Mouse (Mus musculus) cerebellum, adult 11-12 months (tissue): Measurements from ENCODE around the gene Gm20696.

Source experiments
- DNase-seq: peaks from one replicate; pipeline ENCODE4 v3.0.0; 2022

Gm20696 gene

GRCm38 (mm10) chr6:99666318-99667171, at the start of gene Gm20696, which contains the start of gene Eif4e3:
Gene Gm20696 (minus strand): TSS chr6:99666797.
Gene Eif4e3 (minus strand): TSS chr6:99666771.
- DNase-seq: peak; percentile 93

- DNase-seq: no peak
Observed at GRCm38 (mm10) chr6:99715913-99716312, 49.3 kb upstream of the Gm20696 start.

- DNase-seq: no peak
Observed at GRCm38 (mm10) chr6:99715191-99715590, 48.6 kb upstream of the Gm20696 start.

- DNase-seq: no peak
Observed at GRCm38 (mm10) chr6:99713256-99713655, 46.7 kb upstream of the Gm20696 start.

GRCm38 (mm10) chr6:99711576-99712101, 45.0 kb upstream of the Gm20696 start:
- no peak for DNase-seq

GRCm38 (mm10) chr6:99700484-99700883, 33.9 kb upstream of the Gm20696 start:
- DNase-seq: no peak

GRCm38 (mm10) chr6:99692916-99693841, 26.6 kb upstream of the Gm20696 start:
- peak; percentile 52 for DNase-seq

GRCm38 (mm10) chr6:99692206-99692915, 25.8 kb upstream of the Gm20696 start, which contains the start of gene Gpr27:
Gene Gpr27 (plus strand): TSS chr6:99692679.
- DNase-seq: peak; percentile 68

- peak; percentile 49 for DNase-seq
Observed at GRCm38 (mm10) chr6:99691666-99692205, 25.1 kb upstream of the Gm20696 start.

- DNase-seq: no peak
Observed at GRCm38 (mm10) chr6:99688513-99688912, 21.9 kb upstream of the Gm20696 start.

GRCm38 (mm10) chr6:99684899-99685298, 18.3 kb upstream of the Gm20696 start:
- DNase-seq: no peak

- no peak for DNase-seq
Observed at GRCm38 (mm10) chr6:99683974-99684373, 17.4 kb upstream of the Gm20696 start.

GRCm38 (mm10) chr6:99678108-99678507, 11.5 kb upstream of the Gm20696 start:
- DNase-seq: no peak

GRCm38 (mm10) chr6:99677325-99677724, 10.7 kb upstream of the Gm20696 start:
- DNase-seq: no peak

GRCm38 (mm10) chr6:99674482-99674881, 7.9 kb upstream of the Gm20696 start:
- no peak for DNase-seq

- no peak for DNase-seq
Observed at GRCm38 (mm10) chr6:99671768-99672167, 5.2 kb upstream of the Gm20696 start.

- peak; percentile 66 for DNase-seq
Observed at GRCm38 (mm10) chr6:99670481-99671119, 4.0 kb upstream of the Gm20696 start.

GRCm38 (mm10) chr6:99669481-99670325, 3.1 kb upstream of the Gm20696 start:
- DNase-seq: no peak

- no peak for DNase-seq
Observed at GRCm38 (mm10) chr6:99667290-99667689, 693 bp upstream of the Gm20696 start.

- DNase-seq: no peak
Observed at GRCm38 (mm10) chr6:99665457-99666317, 910 bp downstream of the Gm20696 start.
